Comparison of ENCODE assay signal across 8 mouse cellular contexts in the genomic region with DNA sequence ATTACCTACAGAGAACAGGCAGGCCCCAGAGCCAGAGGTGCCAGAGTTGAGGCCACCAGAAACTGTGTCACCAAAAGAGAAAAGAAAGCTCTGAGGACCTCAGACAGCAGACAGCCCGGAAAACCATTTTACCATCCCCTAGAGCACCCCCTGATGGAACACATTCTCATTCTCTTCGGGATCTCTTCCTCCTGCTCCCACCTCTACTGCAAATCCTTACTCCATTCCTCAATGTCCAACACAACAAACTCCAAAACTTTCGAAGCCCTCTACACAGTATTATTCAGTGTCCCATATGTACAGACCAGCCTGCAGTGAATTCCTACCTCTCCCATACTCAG. TPM values are rescaled to one million over a fixed set of nuclear protein-coding genes. Genes with fewer than 3 reads are reported as not detected.
A peak's percentile ranks its signal among the peaks of the same experiment; 100 is the strongest.
DNase-seq lines count a peak whose midpoint lies in the region; ATAC-seq and TF ChIP-seq lines count a peak whose summit lies in the region.

No protein-coding gene starts in this region.

- peaks cover 22% of the 10 kb centered on the region for H3K36me3 ChIP-seq in heart, embryonic 10.5 days
- H3K36me3 ChIP-seq in CH12.LX (replicated peaks in 1 of 2; ENCODE audit: control insufficient read depth in 1 of 2, insufficient read depth in 1 of 2, low read length in 1 of 2) = peaks cover 10 to 24% of the 10 kb centered on the region in 2 experiments
- peaks cover 2% of the 10 kb centered on the region; the same call in 1 of the 2 replicates for H3K36me3 ChIP-seq in forebrain, embryonic 13.5 days (ENCODE audit: poor library complexity, severe bottlenecking)
- peaks cover 9% of the 10 kb centered on the region for H3K36me3 ChIP-seq in liver, postnatal 0 days (replicated peaks; ENCODE audit: insufficient read depth, low read length)

- TF ChIP-seq CTCF in CH12.LX (conservative IDR thresholded peaks at IDR 0.05 in 1 of 2, IDR thresholded peaks at IDR 0.05 in 1 of 2; ENCODE audit: low read depth in 2 of 2, low read length in 2 of 2) = peak in 1 of 2 experiments; percentile 21; a peak in 1 of 4 replicates
- peak; percentile 6; the same call in 1 of the 2 replicates for TF ChIP-seq CTCF in liver, postnatal 0 days (IDR thresholded peaks at IDR 0.05; ENCODE audit: low read depth)

- no peak for TF ChIP-seq RAD21 in CH12.LX (IDR thresholded peaks at IDR 0.05; ENCODE audit: low read depth, low read length)

- H3K27ac ChIP-seq in heart, embryonic 10.5 days = peak overlapping the region; percentile 97
- no peak overlapping the region for H3K27ac ChIP-seq in CH12.LX (ENCODE audit: insufficient read depth, low read depth)
- H3K27ac ChIP-seq in forebrain, embryonic 13.5 days = no peak overlapping the region
- H3K27ac ChIP-seq in liver, postnatal 0 days (ENCODE audit: low read depth) = peak overlapping the region; percentile 99

- TF ChIP-seq POLR2A in CH12.LX (IDR thresholded peaks at IDR 0.05; ENCODE audit: low read depth, low read length) = peak; percentile 13; the same call in 1 of the 2 replicates

- H3K9me3 ChIP-seq in heart, embryonic 10.5 days = no peaks in the 10 kb centered on the region
- H3K9me3 ChIP-seq in CH12.LX (replicated peaks; ENCODE audit: low read length) = no peaks in the 10 kb centered on the region
- no peaks in the 10 kb centered on the region for H3K9me3 ChIP-seq in forebrain, embryonic 13.5 days (replicated peaks)
- no peaks in the 10 kb centered on the region for H3K9me3 ChIP-seq in liver, postnatal 0 days (ENCODE audit: low read length)

- DNase-seq in heart, embryonic 10.5 days (ENCODE audit: low spot score) = peak; percentile 74
- no peak for DNase-seq in heart, adult 9 months (ENCODE audit: low spot score in 2 of 2)
- DNase-seq in CH12.LX (ENCODE audit: extremely low read depth) = no peak
- DNase-seq in liver, postnatal 0 days = no peak
- no peak for DNase-seq in natural killer cell, adult 2 months (ENCODE audit: low spot score in 2 of 2)
- DNase-seq in gastrocnemius, adult 18-20 months (ENCODE audit: low spot score) = no peak
- no peak for DNase-seq in cerebellum, postnatal 14 days

- H3K4me2 ChIP-seq in CH12.LX (ENCODE audit: insufficient read depth, low read depth, poor library complexity, severe bottlenecking) = peak overlapping the region; percentile 90
- H3K4me2 ChIP-seq in forebrain, embryonic 13.5 days = peak overlapping the region; percentile 99
- H3K4me2 ChIP-seq in liver, postnatal 0 days (ENCODE audit: low read depth, low read length) = peak overlapping the region; percentile 87

- peak overlapping the region; percentile 81 for H3K4me3 ChIP-seq in heart, embryonic 10.5 days
- peak overlapping the region; percentile 40 to 95 (median 84) for H3K4me3 ChIP-seq in CH12.LX (replicated peaks in 1 of 3; ENCODE audit: low read depth in 2 of 3, low read length in 2 of 3, poor library complexity in 1 of 3)
- peak overlapping the region; percentile 87 for H3K4me3 ChIP-seq in forebrain, embryonic 13.5 days
- H3K4me3 ChIP-seq in liver, postnatal 0 days (ENCODE audit: low read depth, low read length) = peak overlapping the region; percentile 97

- H3K79me2 ChIP-seq in CH12.LX (replicated peaks; ENCODE audit: control insufficient read depth, extremely low read depth, insufficient read depth, poor library complexity, severe bottlenecking) = peaks cover 46% of the 10 kb centered on the region

- H3K4me1 ChIP-seq in heart, embryonic 10.5 days = peaks cover 28% of the 10 kb centered on the region
- H3K4me1 ChIP-seq in CH12.LX (ENCODE audit: control insufficient read depth in 1 of 2, insufficient read depth in 2 of 2) = peaks cover 6 to 34% of the 10 kb centered on the region in 2 experiments; a peak in 3 of 4 replicates
- peaks cover 19% of the 10 kb centered on the region for H3K4me1 ChIP-seq in forebrain, embryonic 13.5 days
- peaks cover 22% of the 10 kb centered on the region; the same call in 1 of the 2 replicates for H3K4me1 ChIP-seq in liver, postnatal 0 days (ENCODE audit: insufficient read depth)

- dilution Hi-C loops in CH12.LX (cut with MboI; ENCODE audit: extremely low pct_ligation_motif_present, extremely low pct_unique_long_range_greater_than_20kb, low sequenced_read_pairs) = no loop called here

- no peak; the same call in none of the 2 replicates for ATAC-seq in forebrain, embryonic 13.5 days
- peak; percentile 2; the same call in 1 of the 2 replicates for ATAC-seq in liver, postnatal 0 days

- no peaks in the 10 kb centered on the region for H3K27me3 ChIP-seq in heart, embryonic 10.5 days (ENCODE audit: insufficient read depth, poor library complexity, severe bottlenecking)
- H3K27me3 ChIP-seq in CH12.LX (replicated peaks) = no peaks in the 10 kb centered on the region
- H3K27me3 ChIP-seq in forebrain, embryonic 13.5 days = no peaks in the 10 kb centered on the region
- H3K27me3 ChIP-seq in liver, postnatal 0 days (ENCODE audit: insufficient read depth, low read length) = no peaks in the 10 kb centered on the region

- TF ChIP-seq EP300 in CH12.LX (IDR thresholded peaks at IDR 0.05; ENCODE audit: low read length) = no peak
- TF ChIP-seq EP300 in liver, postnatal 0 days (IDR thresholded peaks at IDR 0.05; ENCODE audit: low read depth) = no peak

- peak overlapping the region; percentile 99 for H3K9ac ChIP-seq in CH12.LX (ENCODE audit: insufficient read depth, low read depth)
- peak overlapping the region; percentile 79 for H3K9ac ChIP-seq in forebrain, embryonic 13.5 days
- H3K9ac ChIP-seq in liver, postnatal 0 days (replicated peaks) = peak overlapping the region; percentile 98

- in situ Hi-C loops in CH12.LX (cut with MboI; ENCODE audit: low pct_ligation_motif_present, low pct_unique_long_range_greater_than_20kb, low sequenced_read_pairs) = no loop called here

- WGBS in heart, embryonic 10.5 days = 19% methylated on average over 3 of the region's 3 CpGs
- 24% methylated on average over 3 of the region's 3 CpGs for WGBS in forebrain, embryonic 13.5 days
- 18% methylated on average over 3 of the region's 3 CpGs for WGBS in liver, postnatal 0 days (ENCODE audit: insufficient replicate concordance)

TF ChIP-seq in CH12.LX, 34 proteins besides CTCF, POLR2A, EP300 and RAD21:
- TF ChIP-seq NELFE (IDR thresholded peaks at IDR 0.05; ENCODE audit: low read depth, low read length) = no peak; the same call in 1 of the 2 replicates
- no peak for TF ChIP-seq ZC3H11A (IDR thresholded peaks at IDR 0.05; ENCODE audit: low read depth, low read length)
- 0 out of 2 replicates have a peak, but pooled peaks have one; percentile 11 for TF ChIP-seq TBP (conservative IDR thresholded peaks at IDR 0.05; ENCODE audit: low read depth, low read length)
- no peak for TF ChIP-seq MYC (IDR thresholded peaks at IDR 0.05; ENCODE audit: low read depth, low read length)
- TF ChIP-seq POLR2AphosphoS2 (IDR thresholded peaks at IDR 0.05; ENCODE audit: low read depth, low read length) = no peak
- TF ChIP-seq SMC3 (IDR thresholded peaks at IDR 0.05; ENCODE audit: low read depth, low read length) = no peak
- TF ChIP-seq IRF4 (IDR thresholded peaks at IDR 0.05; ENCODE audit: low read depth, low read length) = 0 out of 2 replicates have a peak, but pooled peaks have one; percentile 2
- TF ChIP-seq USF2 (conservative IDR thresholded peaks at IDR 0.05; ENCODE audit: low read depth, low read length) = no peak

RNA-seq across cellular contexts. Expression of gene Hdlbp, which starts 32.8 kb away (rescaled TPM):
- polyA plus RNA-seq in heart, embryonic 10.5 days (2016; fragmentation: Nextera tagmentation; extraction: Ambion mirVana) = 141 and 168 TPM in 2 replicates
- total RNA-seq in CH12.LX (2012; rRNA removed) = 114 and 117 TPM in 2 replicates
- 103 and 106 TPM in 2 replicates for total RNA-seq in CH12.LX (2014; rRNA removed)
- polyA plus RNA-seq in CH12.LX (2012; ENCODE audit: insufficient read length, low read depth) = 178 and 179 TPM in 2 replicates
- polyA plus RNA-seq in forebrain, embryonic 13.5 days (2015; fragmentation: Nextera tagmentation; extraction: Ambion mirVana) = 82.5 and 97.8 TPM in 2 replicates
- polyA plus RNA-seq in liver, postnatal 0 days (2015; fragmentation: Nextera tagmentation; extraction: Ambion mirVana) = 106 and 131 TPM in 2 replicates
- 100 to 1,000 TPM; 341 to 345 TPM for total RNA-seq in gastrocnemius, adult 18-20 months (2021)

Comparison
In these comparisons a context has a peak if more than half of its experiments do, and no peak if none do; other contexts are left out.
1. H3K27ac ChIP-seq: peak in heart, embryonic 10.5 days (single experiment) and liver, postnatal 0 days (single experiment); none in CH12.LX (single experiment) and forebrain, embryonic 13.5 days (single experiment).
2. Peak in every context shown above with its lines, with median percentiles within 50 percentile points of each other: H3K4me3 ChIP-seq, H3K4me2 ChIP-seq and H3K9ac ChIP-seq.